Mouse (Mus musculus) midbrain, embryonic 16.5 days (tissue): ENCODE measurements at regions not wholly inside any gene's neighbourhood (a gene's known extent, or its start where the extent isn't known, plus 50 kb on each side); places are given as distances from the start of the nearest gene placed in this dataset.
"Not testable (repeated sequence)": the region's sequence is repeated elsewhere in the genome, so short reads cannot be mapped to it uniquely, and the experiment has no call there.

Experiments
- ATAC-seq: fragments of 200-750 bp; cut with Nextera tagmentation; 2 replicates; pipeline ENCODE4 v1.8.0; 2017; ENCODE audit warnings: moderate TSS enrichment
- H3K27ac ChIP-seq: fragments of 300-500 bp; sonication (generic); 2 replicates; pipeline ENCODE4 v1.5.1; 2014; ENCODE audit warnings: mild to moderate bottlenecking, low read length, mixed read lengths
- H3K27me3 ChIP-seq: fragments of 300-500 bp; sonication (generic); 2 replicates; pipeline ENCODE4 v1.6.1; 2014; ENCODE audit warnings: low read depth, low read length, mixed read lengths; ENCODE audit not compliant: control insufficient read depth, insufficient read depth
- H3K36me3 ChIP-seq: fragments of 300-500 bp; sonication (generic); 2 replicates; pipeline ENCODE4 v1.6.1; 2014; ENCODE audit warnings: mild to moderate bottlenecking, low read length, moderate library complexity, mixed read lengths; ENCODE audit not compliant: control insufficient read depth, insufficient read depth
- H3K4me1 ChIP-seq: fragments of 300-500 bp; sonication (generic); 2 replicates; pipeline ENCODE4 v1.6.1; 2014; ENCODE audit warnings: mild to moderate bottlenecking, low read length, mixed read lengths; ENCODE audit not compliant: control insufficient read depth, insufficient read depth
- H3K4me2 ChIP-seq: fragments of 300-500 bp; sonication (generic); 2 replicates; pipeline ENCODE4 v1.6.1; 2014; ENCODE audit warnings: mild to moderate bottlenecking, low read length, mixed read lengths
- H3K4me3 ChIP-seq: fragments of 300-500 bp; sonication (generic); 2 replicates; pipeline ENCODE4 v1.5.1; 2014; ENCODE audit warnings: low read depth, mild to moderate bottlenecking, low read length, moderate library complexity, mixed read lengths
- H3K9ac ChIP-seq: fragments of 300-500 bp; sonication (generic); 2 replicates; pipeline ENCODE4 v1.6.1; 2014; ENCODE audit warnings: low read depth, low read length, mixed read lengths
- H3K9me3 ChIP-seq: fragments of 300-500 bp; sonication (generic); replicated peaks from 2 replicates; pipeline ENCODE4 v1.6.1; 2014; ENCODE audit warnings: mild to moderate bottlenecking, low read length, mixed read lengths; ENCODE audit not compliant: control insufficient read depth, poor library complexity, severe bottlenecking
- WGBS: fragments of 180-500 bp; shearing (Covaris S2); extraction: QIAGEN DNeasy Blood & Tissue Kit; methylation state at CpG from one replicate; pipeline ENCODE4 v1.1.7; 2014; 5-methylcytosine and 5-hydroxymethylcytosine counted together

DNA sequence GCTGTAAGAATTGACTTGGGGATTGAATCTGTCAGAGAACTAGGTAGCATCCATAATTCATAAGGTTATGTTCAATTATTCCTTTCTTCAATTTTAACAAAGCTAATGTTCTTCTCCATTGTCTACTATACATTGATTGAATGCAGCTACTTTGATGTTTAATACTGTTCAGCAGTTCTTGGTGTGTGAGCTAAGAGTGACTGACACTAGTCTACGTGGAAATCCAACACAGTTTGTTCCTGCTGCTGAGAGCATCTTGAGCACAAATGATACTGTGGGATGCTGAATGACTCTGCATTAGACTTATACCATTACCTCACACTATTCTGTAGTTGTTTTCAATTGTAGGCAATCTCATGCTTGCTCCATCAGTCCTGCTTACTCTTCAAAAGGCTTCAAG lies 249.4 kb upstream of the Akr1e1 start:
- no peak for ATAC-seq
- H3K4me3 ChIP-seq, result no peak overlapping the region
- H3K36me3 ChIP-seq, result no peaks in the 10 kb centered on the region
- H3K4me2 ChIP-seq, result no peak overlapping the region
- no peaks in the 10 kb centered on the region for H3K27me3 ChIP-seq
- no peak overlapping the region for H3K9ac ChIP-seq
- H3K27ac ChIP-seq, result no peak overlapping the region
- H3K4me1 ChIP-seq, result no peaks in the 10 kb centered on the region
- 34% methylated on average over 1 of the region's 1 CpGs for WGBS
- no peaks in the 10 kb centered on the region for H3K9me3 ChIP-seq

DNA sequence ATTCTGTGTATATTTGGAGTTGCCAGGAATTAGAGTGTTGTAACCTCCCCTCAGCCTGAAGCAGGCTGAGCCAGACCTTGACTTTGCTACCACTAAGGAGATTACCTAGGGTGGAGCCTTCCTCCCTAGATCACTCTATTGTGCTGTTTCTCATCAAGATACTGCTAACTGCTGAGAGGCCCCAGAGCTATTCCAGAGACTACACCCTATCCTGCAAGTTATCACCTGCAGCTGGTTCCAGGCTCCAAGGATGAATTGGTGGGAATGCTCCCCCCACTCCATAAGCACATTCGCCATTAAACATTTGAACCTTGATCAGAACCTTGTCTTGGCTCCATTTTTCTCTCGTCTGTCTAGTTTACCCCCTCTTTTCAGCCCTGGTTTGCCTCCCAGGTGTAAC lies 230.5 kb upstream of the Akr1e1 start:
- H3K4me3 ChIP-seq, H3K9me3 ChIP-seq, ATAC-seq, H3K4me1 ChIP-seq, H3K4me2 ChIP-seq, H3K27ac ChIP-seq, H3K9ac ChIP-seq, H3K27me3 ChIP-seq, H3K36me3 ChIP-seq: not testable (repeated sequence)
- WGBS, result 84% methylated on average over 2 of the region's 2 CpGs

DNA sequence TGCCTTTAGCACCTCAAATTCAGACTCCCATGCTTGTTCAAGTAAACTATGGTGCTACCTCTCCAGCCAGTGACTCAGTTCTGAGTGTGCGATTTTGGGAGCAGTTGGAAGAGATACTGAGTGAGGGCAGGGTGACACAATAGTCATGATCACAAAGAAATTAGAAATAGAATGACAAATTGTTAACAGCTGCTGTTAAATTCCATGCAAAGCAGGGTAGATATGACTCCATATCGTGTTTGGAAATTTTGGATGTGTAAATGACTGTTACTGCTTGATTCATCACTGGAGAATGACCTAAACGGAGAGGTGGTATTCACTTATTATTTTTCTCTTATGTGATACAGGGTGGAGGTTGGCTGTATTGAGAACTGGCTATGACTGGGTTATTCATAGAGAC lies 217.8 kb upstream of the Akr1e1 start:
- no peak for ATAC-seq
- Histone ChIP-seq H3K36me3 (no peaks in the 10 kb centered on the region), H3K9me3 (no peaks in the 10 kb centered on the region), H3K9ac (no peak overlapping the region), H3K27ac (no peak overlapping the region), H3K27me3 (no peaks in the 10 kb centered on the region), H3K4me3 (no peak overlapping the region), H3K4me1 (no peaks in the 10 kb centered on the region), H3K4me2 (no peak overlapping the region)
- WGBS, result 89% methylated on average over 3 of the region's 3 CpGs

DNA sequence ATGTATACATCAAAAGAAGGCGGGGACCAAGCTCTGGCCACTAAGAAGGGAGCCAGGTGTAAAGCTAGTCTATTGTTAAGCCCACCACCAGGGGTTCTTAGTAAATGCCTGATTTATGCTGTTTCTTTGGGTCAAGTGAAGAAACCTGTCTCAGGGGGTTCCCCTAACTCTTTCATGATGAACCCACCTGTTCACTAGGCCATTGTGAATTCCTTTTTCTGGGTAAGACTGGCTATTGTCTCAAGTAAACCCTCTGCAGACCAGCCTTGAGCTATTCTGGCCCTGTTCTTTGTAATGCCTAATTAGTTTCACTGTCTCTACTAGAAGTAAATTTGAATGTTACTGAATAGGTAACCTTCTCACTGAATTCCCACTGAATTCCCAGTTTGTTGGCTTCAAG lies 216.8 kb upstream of the Akr1e1 start:
- H3K9ac ChIP-seq, H3K27me3 ChIP-seq, H3K9me3 ChIP-seq, H3K4me1 ChIP-seq, H3K36me3 ChIP-seq, ATAC-seq, H3K4me3 ChIP-seq, H3K27ac ChIP-seq, H3K4me2 ChIP-seq: not testable (repeated sequence)
- 73% methylated on average over 1 of the region's 1 CpGs for WGBS

DNA sequence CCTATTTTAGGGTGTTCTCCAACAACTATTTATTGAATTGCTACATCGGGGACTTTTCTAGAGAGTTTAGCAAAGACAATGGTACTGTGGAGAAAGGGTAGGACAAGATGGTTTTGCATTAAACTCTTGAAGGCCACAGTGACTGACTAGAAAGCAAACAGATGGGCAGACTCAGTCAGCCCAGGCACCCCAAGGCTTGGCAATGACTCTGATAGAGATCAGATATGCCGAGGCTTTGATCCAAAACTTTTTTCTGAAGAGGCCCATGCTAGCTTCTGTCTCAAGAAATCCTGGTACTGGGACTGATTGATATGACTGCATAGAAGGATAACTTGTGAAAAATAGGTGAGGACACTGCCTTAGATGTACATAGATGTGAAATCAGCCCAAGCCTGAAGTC lies 197.9 kb upstream of the Akr1e1 start:
- Histone ChIP-seq H3K9me3 (no peaks in the 10 kb centered on the region), H3K4me1 (no peaks in the 10 kb centered on the region)
- 91% methylated on average over 2 of the region's 2 CpGs for WGBS

DNA sequence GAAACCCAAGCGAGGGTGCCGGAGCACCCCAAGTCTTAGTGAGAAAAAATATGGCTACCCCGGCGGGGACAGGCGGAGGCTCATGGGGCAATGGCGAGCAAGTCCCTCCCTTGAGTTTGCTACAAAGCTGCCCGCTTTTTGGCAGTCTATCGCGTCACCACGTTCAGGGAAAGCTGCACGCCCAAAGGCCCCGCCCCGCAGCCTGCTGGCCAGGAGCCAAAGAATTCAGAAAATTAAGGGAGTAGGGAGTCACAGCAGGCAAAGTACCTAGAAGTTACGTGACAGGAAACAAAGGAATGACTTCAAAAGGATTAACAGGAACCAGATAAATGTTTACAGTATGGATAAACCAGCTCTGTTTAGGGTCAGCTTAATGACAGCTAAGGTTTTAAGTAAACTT lies 191.7 kb upstream of the Akr1e1 start:
- Histone ChIP-seq H3K27me3 (no peaks in the 10 kb centered on the region), H3K4me1 (no peaks in the 10 kb centered on the region), H3K9ac (no peak overlapping the region), H3K9me3 (peaks cover 4% of the 10 kb centered on the region; the same call in 1 of the 2 replicates), H3K27ac (no peak overlapping the region), H3K4me2 (no peak overlapping the region), H3K36me3 (no peaks in the 10 kb centered on the region), H3K4me3 (no peak overlapping the region)
- ATAC-seq, result no peak
- 91% methylated on average over 14 of the region's 14 CpGs for WGBS

More for the DNA sequence above, 197.9 kb upstream of the Akr1e1 start:
- Histone ChIP-seq H3K27ac (no peak overlapping the region), H3K36me3 (no peaks in the 10 kb centered on the region), H3K9ac (no peak overlapping the region), H3K4me3 (no peak overlapping the region), H3K4me2 (no peak overlapping the region), H3K27me3 (no peaks in the 10 kb centered on the region)
- ATAC-seq, result no peak

DNA sequence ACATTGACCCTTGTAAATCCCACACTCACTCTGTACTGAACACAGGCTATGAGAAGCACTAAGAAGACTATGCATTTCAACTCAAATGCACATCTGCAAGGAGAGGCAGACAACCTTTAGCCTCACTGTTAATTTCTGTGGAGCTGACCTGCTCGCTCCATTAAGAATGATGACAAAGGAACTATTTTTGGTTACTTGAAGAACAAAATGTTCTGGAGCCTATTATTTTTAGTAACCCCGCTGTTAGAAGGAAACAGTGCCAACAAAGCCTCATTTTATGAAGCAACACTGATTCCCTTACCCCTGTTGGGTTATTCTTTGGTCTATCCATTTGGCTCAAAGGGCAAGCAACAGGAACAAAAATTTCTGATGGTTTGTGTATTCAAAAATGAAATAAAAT lies 182.2 kb upstream of the Akr1e1 start:
- Histone ChIP-seq H3K9me3 (peaks cover 6% of the 10 kb centered on the region; the same call in 1 of the 2 replicates), H3K4me2 (no peak overlapping the region), H3K27me3 (no peaks in the 10 kb centered on the region), H3K9ac (no peak overlapping the region), H3K27ac (no peak overlapping the region), H3K4me3 (no peak overlapping the region), H3K4me1 (no peaks in the 10 kb centered on the region), H3K36me3 (no peaks in the 10 kb centered on the region)
- ATAC-seq, result no peak
- 70% methylated on average over 2 of the region's 2 CpGs for WGBS

DNA sequence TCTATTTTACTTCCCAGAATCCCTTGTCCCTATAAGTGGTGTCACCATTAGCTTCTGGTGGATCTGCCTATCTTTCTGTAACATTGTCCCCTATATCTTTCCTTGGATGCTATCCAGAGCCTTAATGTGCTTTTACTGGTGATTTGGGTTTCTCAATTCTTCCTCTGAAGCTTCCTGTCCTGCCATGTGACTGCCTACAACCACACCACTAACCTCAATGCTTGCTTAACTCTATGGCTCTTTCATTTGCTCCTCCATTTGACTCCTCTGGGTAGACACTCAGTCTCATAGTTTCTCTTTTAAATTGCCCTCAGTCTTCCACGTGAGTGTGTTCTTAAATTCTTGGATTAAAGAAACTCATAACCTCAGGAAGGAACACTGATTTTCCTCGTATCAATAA lies 181.4 kb upstream of the Akr1e1 start:
- Histone ChIP-seq H3K9ac (no peak overlapping the region), H3K27ac (no peak overlapping the region), H3K4me3 (no peak overlapping the region), H3K27me3 (no peaks in the 10 kb centered on the region), H3K9me3 (peaks cover 6% of the 10 kb centered on the region; the same call in 1 of the 2 replicates), H3K36me3 (no peaks in the 10 kb centered on the region), H3K4me1 (no peaks in the 10 kb centered on the region), H3K4me2 (no peak overlapping the region)
- 73% methylated on average over 2 of the region's 2 CpGs for WGBS
- no peak for ATAC-seq

DNA sequence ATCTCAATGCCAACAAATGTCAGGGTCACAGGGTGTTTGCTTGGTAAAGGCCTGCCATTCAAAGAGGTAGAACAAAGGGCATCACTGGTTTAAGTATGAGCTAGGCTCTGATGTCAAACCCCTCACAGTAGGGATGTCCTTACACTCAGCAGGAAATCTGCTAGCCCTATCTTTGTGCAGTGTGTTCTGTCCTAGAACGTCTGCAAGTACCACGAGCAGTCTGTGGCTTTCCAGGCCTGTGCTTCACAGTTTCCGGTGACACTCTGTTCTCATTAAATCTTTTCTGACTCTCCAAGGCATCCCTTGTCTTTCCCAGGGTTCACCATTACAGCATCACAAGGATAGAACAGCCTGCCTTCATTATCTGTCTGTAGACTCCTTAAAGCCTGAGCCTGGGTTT lies 174.3 kb upstream of the Akr1e1 start:
- ATAC-seq, result no peak
- 43% methylated on average over 3 of the region's 3 CpGs for WGBS
- H3K9me3 ChIP-seq, result no peaks in the 10 kb centered on the region

More for the DNA sequence above, 174.3 kb upstream of the Akr1e1 start:
- Histone ChIP-seq H3K9ac (no peak overlapping the region), H3K4me2 (no peak overlapping the region), H3K36me3 (no peaks in the 10 kb centered on the region), H3K4me3 (no peak overlapping the region), H3K4me1 (no peaks in the 10 kb centered on the region), H3K27ac (no peak overlapping the region), H3K27me3 (no peaks in the 10 kb centered on the region)
